Mouse (Mus musculus): ENCODE data around the gene Swap70.
A peak's percentile ranks its signal among the peaks of the same experiment; 100 is the strongest.

Gene Swap70

DNA sequence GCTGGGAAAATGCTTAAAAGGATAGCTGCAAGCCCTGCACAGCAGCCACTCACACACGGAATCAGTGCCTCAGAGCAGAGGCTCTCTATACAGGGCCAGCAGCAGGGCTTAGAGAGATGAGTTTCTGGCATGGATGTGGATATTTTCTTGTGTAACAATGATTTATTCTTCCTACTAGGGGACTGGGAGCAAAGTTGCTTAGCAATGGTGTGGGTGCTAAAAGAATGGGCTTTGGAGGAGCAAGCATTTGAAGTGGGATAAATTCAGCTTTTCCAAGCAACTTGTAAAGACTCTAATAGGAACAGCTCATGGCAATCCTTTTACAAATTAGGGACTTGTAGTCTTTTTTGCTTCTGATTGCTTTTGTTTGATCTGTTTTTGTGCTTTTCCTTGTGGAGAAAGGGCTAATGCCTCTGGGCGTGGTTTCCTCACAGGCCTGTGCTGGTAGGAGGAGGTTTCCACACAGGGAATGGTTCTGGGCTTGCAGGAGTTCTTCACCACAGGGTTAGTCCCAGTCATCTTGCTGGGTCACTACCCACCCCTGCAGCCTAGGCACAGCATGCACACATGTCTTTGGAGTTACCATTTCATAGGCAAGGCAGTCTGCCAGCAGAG, 16.4 kb downstream of the Swap70 start:
- DNase-seq (ENCODE audit: low read depth, low spot score), result peak; percentile 36

DNA sequence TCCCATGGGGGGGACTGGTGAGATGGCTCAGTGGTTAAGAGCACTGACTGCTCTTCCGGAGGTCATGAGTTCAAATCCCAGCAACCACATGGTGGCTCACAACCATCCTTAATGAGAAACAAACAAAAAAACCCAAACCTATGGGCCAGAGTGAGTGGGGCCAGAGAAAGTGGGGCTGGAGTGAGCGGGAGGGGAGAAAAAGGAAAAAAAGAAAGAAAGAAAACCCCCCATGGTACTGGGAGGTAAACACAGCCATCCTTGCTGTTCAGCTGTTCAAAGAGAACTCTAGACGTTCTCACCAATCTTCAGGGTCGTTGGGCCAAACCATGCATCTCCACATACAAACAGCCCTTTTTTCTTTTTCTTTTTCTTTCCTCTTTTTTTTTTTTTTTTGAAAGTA, 18.1 kb downstream of the Swap70 start:
- DNase-seq (ENCODE audit: low read depth, low spot score), result no peak

DNA sequence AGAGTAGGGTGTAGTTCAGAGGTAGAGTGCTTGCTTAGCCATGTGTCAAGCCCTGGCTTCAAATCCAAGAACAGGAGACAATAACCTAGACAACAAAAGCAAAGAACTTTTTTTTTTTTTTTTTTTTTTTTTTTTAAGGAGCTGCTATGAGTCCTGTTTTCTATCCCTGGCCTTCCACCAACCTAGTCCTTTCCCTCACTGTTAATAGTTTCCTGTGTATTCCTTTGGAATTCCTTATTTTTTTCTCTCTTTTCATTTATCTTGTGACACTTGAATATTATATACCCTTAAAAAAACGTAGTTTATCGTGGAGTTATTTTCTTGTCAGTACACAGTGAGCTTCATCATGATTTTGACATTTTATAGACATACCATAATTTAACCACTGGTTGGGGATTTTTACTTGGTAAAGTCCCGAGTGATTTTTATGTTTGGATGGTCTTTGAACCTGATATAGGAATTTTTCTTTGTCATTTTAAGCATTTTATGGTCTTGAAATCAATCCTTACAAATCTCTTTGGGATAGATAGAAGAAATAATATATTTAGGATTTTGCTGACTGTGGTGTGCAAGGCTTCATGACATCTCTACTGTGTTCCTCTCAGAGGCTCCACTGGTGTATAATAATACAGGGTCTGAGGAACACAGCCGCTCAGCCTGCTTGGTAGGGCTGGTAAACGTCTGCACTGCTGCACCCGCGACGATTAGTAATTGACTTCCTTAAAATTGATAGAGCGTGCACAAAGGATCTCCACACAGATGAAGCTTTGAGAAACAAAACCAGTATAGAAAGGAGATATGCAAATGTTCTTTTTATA, 20.2 kb downstream of the Swap70 start:
- DNase-seq (ENCODE audit: low read depth, low spot score), result no peak

DNA sequence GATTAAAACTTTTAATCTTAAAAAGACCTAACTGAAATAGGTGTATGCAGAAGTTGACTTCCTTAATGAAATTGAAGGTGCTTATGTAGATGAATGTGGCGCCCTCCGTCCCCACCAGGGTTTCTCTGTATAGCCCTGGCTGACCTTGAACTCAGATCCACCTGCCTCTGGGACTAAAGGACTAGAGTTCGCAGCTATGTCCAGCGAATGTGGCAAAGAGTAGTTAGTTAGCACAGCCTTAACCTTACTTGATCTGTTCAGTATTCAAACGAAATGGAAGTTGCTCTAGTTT, 20.7 kb downstream of the Swap70 start:
- DNase-seq (ENCODE audit: low read depth, low spot score), result peak; percentile 21

DNA sequence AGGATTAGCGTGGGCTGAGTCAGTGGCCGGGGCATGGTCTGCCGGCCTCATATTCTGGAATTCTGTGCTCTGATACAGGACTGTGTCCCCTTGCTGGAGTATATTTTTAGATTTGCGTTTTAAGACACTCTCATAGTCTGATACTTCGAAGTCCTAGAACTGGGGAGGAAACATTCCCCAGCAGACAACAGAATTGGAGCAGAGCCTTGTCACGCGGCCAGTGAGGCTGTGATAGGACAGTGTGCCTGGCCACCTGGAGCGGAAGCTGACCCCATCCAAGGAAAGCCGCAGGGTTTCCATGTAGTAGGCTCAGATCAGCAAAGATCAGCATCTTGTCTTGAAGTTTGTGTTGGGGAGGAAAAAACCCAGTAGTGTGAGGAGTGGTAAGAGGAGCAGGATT, 23.6 kb downstream of the Swap70 start:
- no peak for DNase-seq (ENCODE audit: low read depth, low spot score)

DNA sequence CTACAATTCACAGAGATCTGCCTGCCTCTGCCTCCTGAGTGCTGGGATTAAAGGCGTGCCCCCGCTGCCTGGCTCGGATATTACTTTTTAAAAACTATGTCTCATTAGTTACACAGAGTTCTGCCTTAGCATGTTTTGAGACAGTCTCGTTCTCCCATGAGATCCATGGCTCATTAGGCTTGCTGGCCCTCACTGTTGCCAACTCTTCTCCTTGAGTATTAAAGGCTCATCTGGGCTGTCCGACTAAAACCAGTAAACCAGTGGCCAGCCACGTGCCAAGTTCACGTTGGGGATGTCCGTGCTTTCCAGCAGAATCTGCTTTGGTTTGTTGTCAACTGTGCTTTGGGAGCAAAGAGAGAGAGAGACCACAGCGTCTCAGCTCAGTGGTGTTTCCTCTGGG, 25.0 kb downstream of the Swap70 start:
- DNase-seq (ENCODE audit: low read depth, low spot score), result no peak

DNA sequence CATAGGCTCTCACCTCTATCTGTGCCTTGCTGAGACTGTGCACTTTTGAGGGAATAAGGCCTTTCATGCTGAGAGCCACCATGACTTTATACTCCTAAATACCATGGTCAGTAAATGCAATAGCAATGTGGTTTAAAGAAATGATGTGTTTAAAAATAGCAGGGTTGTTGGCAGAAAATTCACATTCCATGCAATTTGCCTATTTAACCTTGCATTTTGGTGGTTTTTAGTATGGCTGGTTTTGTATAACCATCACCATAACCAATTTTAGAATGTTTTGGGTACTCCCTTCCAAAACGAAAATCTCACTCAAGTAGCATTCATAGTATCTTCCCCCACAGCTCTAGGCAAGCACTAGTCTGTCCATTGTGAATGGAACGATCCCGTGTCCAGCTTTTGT, 26.3 kb downstream of the Swap70 start:
- no peak for DNase-seq (ENCODE audit: low read depth, low spot score)

DNA sequence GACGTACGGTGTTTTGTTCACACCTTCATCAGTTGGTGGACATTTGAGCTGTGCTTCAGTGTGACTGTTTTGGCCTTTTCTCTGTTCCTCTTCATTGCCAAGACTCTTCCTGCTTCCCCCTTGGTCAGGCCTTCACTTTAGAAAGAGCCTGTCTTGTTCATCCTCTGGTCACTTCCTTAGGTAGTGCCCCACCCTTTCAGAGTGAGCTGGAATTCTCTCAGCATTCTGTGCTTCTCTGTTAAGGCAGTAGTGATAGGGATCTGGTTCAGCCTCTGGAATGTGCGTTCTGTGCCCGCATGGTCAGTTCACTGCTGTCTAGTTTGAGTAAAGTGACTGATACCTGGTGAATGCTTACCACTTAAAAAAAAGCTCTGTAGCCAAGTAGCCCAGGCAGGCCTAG, 27.2 kb downstream of the Swap70 start:
- no peak for DNase-seq (ENCODE audit: low read depth, low spot score)

DNA sequence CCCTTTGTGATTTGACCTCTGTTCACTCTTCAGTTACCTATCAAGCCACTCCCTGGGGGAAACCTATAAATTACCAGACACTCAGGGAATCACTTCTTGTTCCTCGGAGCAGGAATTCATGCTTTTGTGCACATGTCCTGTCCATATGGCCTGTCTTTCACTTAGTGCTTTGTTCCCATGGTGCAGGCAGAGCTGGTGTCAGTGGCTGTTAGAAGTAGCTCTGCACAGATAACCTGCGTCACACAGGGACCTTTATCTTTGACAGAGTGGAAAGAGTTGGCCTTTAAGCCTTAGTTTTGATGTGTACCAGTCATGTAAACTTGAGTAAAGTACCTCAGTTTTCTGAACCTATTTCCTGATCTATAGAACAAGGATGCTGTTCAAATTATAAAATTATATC, 32.4 kb downstream of the Swap70 start:
- no peak for DNase-seq (ENCODE audit: low read depth, low spot score)

DNA sequence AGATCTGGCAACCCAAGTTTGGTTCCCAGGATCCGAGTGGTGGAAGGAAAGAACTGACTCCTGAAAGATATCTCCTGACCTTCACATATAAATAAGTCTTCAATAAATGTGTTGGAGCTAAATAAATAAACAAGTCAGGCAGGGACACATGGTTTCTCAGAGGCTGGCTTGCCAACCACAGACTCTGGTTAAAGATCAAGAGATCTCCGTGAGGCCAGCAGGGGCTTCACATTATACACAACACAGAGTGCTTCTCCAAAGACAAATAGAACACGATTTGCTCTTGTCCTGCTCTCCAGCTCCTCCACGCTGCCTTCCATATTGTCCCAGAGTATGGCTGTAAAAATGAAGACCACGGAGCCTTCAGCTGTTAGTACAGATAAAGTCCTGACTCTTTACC, 32.9 kb downstream of the Swap70 start:
- no peak for DNase-seq (ENCODE audit: low read depth, low spot score)

DNA sequence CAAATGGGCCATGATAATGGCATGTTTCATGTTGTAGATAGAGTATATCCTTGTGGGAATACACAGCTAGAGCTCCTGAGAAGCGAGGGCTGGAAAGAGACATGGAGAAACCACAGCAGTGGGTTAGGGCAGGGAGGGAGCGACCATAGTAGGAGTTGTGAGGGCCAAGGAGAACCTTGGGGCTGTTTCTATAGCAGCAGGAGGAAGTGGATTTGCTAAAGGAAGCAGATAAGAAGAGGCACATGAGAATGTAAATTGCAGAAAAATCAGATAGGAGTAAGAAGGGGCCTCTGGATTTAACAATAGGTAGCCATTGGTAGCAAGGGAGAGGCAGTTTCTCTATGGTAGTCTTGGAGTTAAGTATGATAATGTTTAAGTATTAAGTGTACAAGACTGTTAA, 35.5 kb downstream of the Swap70 start:
- no peak for DNase-seq (ENCODE audit: low read depth, low spot score)

DNA sequence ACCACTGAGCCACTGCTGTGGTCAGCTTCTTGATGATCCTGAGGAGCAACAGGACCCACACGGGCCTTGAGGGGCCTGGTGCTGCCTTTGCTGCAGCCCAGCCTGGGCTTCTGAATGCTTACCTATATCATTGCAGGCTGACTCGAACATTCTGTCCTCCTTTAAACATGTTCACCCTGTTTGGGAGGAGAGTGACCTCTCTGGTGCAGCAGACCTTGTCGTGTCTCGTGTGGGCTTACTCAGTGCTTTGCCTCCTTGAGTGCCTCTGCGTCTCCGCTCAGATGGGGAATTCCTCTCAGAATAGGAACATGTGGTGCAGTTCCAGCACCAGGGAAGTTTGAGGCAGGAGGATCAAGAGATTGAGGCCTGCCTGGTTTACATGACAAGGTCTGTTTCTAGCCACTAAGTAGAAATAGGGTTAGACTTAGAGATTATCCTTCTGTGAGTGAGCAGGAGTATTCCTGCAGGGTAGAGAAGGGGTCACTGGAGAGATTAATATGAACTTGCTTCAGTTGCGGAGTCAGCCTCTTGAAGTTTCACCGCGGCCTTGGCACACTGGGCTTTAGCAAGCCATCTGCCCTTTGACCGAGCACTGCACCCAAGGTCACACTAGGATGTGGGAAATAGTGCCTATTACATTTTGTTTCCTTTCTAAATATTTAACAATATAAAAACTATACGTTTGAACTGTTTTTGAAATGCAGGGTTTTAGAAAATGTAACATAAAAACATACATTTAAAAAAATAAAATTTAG, 36.9 kb downstream of the Swap70 start:
- DNase-seq (ENCODE audit: low read depth, low spot score), result no peak

DNA sequence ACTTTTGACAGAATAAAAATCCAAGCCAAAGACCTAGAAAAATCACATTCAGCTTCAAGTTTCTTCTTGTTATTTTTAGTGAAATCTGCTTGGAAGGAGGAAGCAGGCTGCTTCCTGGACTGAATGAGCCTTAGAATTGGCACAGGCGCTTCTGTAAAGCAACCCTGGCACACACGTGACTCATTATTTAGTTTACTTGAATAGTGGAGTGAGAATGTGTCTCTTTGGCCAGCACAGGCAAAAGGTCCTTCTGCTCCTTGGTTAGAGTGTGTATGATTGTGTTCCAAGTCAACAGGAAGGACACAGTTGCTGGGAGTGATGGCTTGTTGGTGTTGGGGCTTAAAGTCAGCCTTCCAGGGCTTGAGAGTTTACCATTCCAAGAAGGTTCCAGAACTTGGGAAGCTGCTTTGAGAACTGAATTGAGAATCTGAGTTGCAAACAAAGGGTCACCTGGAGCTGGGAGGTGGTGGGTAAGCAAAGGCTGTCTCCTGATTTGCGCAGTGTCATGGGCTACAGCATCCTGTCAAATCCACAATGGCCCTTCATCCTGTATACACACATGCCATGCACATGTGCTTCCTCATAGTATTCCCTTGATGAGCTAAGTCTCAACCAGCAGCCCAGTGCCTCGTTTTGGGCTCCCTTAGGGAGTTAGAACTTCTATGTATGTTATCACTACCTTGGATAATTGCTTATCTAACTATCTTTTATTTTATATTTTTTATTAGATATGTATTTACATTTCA, 38.6 kb downstream of the Swap70 start:
- DNase-seq (ENCODE audit: low read depth, low spot score), result no peak

DNA sequence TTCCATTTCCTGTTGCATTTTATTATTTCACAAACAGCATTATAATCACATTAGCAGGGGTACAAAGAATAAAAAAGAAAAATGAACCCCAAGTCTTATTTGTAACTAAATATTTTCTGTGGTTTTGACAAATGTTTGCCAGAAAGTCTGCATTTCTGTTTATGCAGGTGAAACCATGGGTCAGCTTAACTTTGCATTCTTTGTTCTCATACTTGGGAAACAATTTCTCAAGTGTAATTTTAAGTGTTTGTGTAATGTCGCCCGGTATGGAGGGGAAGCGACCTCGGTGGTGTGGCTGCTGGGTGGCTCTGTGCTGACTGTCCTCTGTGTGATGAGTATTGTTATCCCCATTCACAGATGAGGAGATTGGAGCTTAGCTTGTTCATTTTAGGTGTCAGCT, 40.3 kb downstream of the Swap70 start:
- DNase-seq (ENCODE audit: low read depth, low spot score), result no peak

DNA sequence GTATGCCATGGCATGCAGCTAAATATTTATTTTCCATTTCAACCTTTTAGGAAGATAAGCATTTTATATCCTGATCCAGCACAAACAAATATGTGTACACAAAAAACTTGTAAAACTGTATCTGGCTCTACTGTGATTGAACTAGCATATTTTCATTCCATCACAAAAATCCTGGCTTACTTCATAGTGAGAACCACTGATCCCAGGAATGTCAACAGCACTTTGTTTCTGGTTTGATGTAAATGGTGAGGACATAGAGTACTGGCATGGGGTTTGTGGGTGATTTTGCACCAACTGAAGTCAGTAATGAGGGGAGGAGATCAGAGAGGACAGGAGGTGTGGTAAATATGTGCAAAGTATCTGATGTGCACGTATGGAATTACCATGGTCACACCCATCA, 41.1 kb downstream of the Swap70 start:
- DNase-seq (ENCODE audit: low read depth, low spot score), result no peak

DNA sequence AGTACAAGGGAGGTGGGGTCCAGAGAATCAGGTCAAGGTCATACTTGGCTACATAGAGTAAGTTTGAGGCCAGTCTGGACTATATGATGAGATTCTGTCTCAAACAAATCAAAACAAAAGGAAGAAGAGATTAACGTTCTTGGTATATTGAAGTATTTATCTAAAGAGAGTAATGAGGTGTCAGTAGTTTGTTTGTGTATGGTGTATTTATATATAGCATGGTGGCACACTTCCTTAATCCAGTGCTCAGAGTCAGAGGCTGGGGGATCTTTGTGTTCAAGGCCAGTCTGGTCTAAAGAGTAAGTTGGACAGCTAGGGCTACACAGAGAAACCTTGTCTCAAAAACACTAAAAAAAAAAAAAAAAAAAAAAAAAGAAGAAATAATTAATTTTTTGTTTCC, 42.0 kb downstream of the Swap70 start:
- DNase-seq (ENCODE audit: low read depth, low spot score), result no peak

DNA sequence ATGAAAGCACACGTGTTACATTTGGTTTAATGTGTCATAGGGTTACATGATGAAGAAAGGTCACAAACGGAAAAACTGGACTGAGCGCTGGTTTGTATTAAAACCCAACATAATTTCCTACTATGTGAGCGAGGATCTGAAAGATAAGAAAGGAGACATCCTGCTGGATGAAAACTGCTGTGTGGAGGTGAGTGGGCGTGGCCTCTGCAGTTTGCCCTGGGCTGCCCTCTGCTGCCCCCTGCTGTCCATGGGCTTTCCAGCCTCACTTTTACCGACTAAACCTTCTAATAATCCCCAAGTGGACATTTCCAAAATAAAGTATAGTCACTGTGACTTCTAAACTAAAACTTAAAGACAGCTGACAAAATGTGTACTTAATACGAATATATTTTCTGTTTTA, 44.3 kb downstream of the Swap70 start:
- peak; percentile 78 for DNase-seq (ENCODE audit: low read depth, low spot score)

DNA sequence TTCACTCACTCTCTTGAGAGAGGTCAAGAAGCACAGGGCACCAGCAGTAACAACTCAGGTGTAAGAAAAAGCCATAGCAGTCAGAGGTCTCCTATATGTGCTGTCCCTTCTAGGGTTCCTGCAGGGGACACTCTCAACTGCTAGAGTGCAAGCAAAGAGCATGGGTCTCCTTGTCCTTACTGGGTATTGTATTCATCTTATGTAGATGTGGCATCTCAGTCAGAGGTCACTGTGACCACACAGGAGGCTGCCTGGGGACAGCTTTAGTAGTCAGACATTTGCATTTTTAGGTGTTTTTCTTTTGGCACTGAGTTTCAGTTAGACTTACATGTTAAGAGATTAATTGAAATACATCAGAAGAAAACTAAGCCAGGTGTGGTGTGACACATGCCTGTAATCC, 45.5 kb downstream of the Swap70 start:
- DNase-seq (ENCODE audit: low read depth, low spot score), result no peak

DNA sequence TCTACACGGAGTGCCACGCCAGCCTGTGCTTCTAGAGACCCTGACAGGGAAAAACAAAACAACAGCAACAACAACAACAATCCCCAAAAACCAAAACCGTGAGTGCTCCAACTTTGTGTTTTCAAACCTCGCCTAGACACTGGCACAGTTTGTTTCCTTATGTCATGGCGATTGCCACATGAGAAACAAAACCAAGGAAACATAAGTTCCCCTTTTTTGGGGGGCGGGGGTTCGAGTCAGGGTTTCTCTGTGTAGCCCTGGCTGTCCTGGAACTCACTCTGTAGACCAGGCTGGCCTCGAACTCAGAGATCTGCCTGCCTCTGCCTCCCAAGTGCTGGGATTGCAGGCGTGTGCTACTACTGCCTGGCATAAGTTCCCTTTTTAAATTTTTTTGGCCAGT, 46.5 kb downstream of the Swap70 start:
- DNase-seq (ENCODE audit: low read depth, low spot score), result no peak

DNA sequence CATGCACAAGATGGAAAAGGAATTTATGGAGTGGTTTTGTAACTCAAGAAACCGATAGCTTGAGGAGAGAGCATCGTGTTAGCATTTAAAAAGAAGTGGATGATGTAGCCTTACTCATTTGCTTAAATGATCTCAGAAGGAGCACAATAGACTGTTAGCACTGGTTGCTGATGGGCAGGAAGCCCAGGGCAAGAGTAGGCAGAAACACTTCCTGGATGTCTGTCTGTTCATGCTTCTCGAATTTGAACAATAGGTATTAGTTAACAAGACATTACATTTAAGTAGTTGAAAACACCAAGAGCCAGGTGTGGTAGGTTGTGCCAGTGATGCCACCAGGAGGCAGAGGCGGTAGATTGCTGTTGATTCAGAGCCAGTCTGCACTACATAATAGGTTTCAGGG, 47.0 kb downstream of the Swap70 start:
- no peak for DNase-seq (ENCODE audit: low read depth, low spot score)

DNA sequence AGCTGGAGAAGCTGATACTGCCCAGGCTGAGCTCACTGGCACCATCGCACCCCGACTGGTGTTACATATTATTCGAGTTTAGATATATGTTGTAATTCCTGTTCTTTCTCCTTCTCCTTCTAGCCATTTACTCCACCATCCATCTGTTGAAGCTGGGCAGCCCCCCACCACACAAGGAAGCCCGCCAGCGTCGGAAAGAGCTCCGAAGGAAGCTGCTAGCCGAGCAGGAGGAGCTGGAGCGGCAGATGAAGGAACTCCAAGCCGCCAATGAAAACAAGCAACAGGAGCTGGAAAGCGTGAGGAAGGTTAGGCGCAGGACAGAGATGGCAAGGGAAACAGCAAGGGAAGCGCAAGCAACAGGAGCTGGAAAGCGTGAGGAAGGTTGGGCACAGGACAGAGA, 48.3 kb downstream of the Swap70 start:
- no peak for DNase-seq (ENCODE audit: low read depth, low spot score)

DNA sequence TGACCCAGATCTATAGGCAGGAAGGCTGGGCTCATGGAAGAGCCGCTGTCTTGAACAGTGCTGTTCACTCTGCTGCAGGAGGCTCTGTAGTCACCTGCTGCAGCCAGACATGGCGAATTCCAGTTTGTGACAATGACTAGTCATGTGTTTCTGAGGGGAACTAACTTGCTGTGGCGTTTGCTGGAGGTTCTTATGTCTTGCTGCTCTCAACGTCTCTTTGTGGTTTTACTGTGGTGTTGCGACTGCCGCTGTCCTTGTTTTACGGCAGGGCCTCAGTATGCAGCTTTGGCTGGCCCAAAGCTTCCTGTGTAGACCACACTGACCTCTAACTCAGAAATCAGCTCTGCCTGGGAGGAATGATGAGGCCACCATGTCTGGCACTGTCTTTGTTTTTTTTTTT, 48.9 kb downstream of the Swap70 start:
- DNase-seq (ENCODE audit: low read depth, low spot score), result no peak

All from R1 (cell line).